Comparison of ENCODE assay signal across 17 mouse cellular contexts in the genomic region with DNA sequence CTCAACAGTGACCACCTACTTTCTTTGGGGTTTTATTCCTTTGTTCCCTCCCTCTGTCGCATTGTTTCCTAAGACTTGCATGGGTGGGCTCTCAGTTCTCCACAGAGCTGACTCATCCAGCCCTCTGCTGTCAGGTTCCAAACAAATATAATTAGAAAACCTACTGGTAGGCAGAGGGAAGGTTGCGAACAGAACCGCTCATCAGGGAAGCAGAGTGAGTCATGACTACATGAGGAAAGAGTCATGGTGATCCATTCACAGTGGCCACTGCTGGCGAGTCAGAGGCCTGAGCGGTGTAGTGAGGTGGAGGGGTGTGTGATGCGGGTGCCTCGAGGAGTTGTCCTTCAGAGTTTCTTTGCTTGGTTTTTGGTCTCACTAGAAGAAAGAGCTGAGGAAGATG.
DNase-seq lines count a peak whose midpoint lies in the region; ATAC-seq and TF ChIP-seq lines count a peak whose summit lies in the region.
"Had no signal": no experiment of that assay in that cellular context is flagged by ENCODE, and none has a peak within 500 bp of the region (broad histone marks: within the 10 kb centered on the region; RNA-seq: fewer than 3 reads in every experiment).

No protein-coding gene starts in this region.

- 95% methylated on average over 7 of the region's 7 CpGs for WGBS in forebrain, embryonic 16.5 days
- WGBS in intestine, embryonic 15.5 days = 92% methylated on average over 7 of the region's 7 CpGs

- peak; percentile 23 for DNase-seq in adrenal gland, postnatal 25 days
- no peak for DNase-seq in adrenal gland, adult 8-10 months
- DNase-seq in brain, adult 2 months (ENCODE audit: low read depth, low spot score) = peak; percentile 89
- DNase-seq: cerebellum, adult 11 months; cerebellum, postnatal 36 days; gastrocnemius, postnatal 25 days; lung, postnatal 4 days had no signal

- no peak overlapping the region for H3K9ac ChIP-seq in forebrain, embryonic 16.5 days (replicated peaks; ENCODE audit: low read depth, low read length)
- H3K9ac ChIP-seq in intestine, embryonic 15.5 days = no peak overlapping the region
- H3K9ac ChIP-seq: embryonic facial prominence, embryonic 12.5 days; forebrain, embryonic 13.5 days; heart, embryonic 12.5 days; liver, embryonic 15.5 days had no signal

- no peak overlapping the region for H3ac ChIP-seq in myocyte (ENCODE audit: control insufficient read depth, insufficient read length)

- peak overlapping the region; percentile 12 for H3K4me2 ChIP-seq in myocyte (ENCODE audit: low read depth)
- no peak overlapping the region for H3K4me2 ChIP-seq in forebrain, embryonic 16.5 days (ENCODE audit: low read length)
- no peak overlapping the region for H3K4me2 ChIP-seq in intestine, embryonic 15.5 days (replicated peaks)
- H3K4me2 ChIP-seq: embryonic facial prominence, embryonic 12.5 days; forebrain, embryonic 13.5 days; heart, embryonic 12.5 days; liver, embryonic 15.5 days had no signal

- H3K9me3 ChIP-seq in megakaryocyte, embryonic 14.5 days = peaks cover 21% of the 10 kb centered on the region
- H3K9me3 ChIP-seq in forebrain, embryonic 16.5 days (ENCODE audit: control insufficient read depth, low read length) = no peaks in the 10 kb centered on the region
- H3K9me3 ChIP-seq in intestine, embryonic 15.5 days = no peaks in the 10 kb centered on the region
- H3K9me3 ChIP-seq: forebrain, embryonic 13.5 days; liver, embryonic 15.5 days had no signal

- no peaks in the 10 kb centered on the region for H3K27me3 ChIP-seq in megakaryocyte, embryonic 14.5 days (replicated peaks)
- no peaks in the 10 kb centered on the region for H3K27me3 ChIP-seq in myocyte (ENCODE audit: control insufficient read depth, insufficient read depth, insufficient read length)
- H3K27me3 ChIP-seq in forebrain, embryonic 16.5 days (replicated peaks; ENCODE audit: control insufficient read depth, insufficient read depth, low read length) = no peaks in the 10 kb centered on the region
- no peaks in the 10 kb centered on the region for H3K27me3 ChIP-seq in intestine, embryonic 15.5 days (replicated peaks)
- H3K27me3 ChIP-seq: embryonic facial prominence, embryonic 12.5 days; forebrain, embryonic 13.5 days; heart, embryonic 12.5 days; liver, embryonic 15.5 days had no signal

- peak overlapping the region; percentile 29 for H3K4me3 ChIP-seq in megakaryocyte, embryonic 14.5 days (replicated peaks)
- no peak overlapping the region for H3K4me3 ChIP-seq in myocyte
- H3K4me3 ChIP-seq in forebrain, embryonic 16.5 days (replicated peaks; ENCODE audit: low read length) = no peak overlapping the region
- no peak overlapping the region for H3K4me3 ChIP-seq in intestine, embryonic 15.5 days (replicated peaks)
- H3K4me3 ChIP-seq: embryonic facial prominence, embryonic 12.5 days; forebrain, embryonic 13.5 days; heart, embryonic 12.5 days; liver, embryonic 15.5 days had no signal

- peaks cover 7% of the 10 kb centered on the region for H3K36me3 ChIP-seq in megakaryocyte, embryonic 14.5 days (replicated peaks; ENCODE audit: low read length)
- H3K36me3 ChIP-seq in myocyte (ENCODE audit: control insufficient read depth, insufficient read depth) = no peaks in the 10 kb centered on the region
- H3K36me3 ChIP-seq in forebrain, embryonic 16.5 days (ENCODE audit: control insufficient read depth, insufficient read depth) = peaks cover 31% of the 10 kb centered on the region
- peaks cover 24% of the 10 kb centered on the region for H3K36me3 ChIP-seq in intestine, embryonic 15.5 days

- TF ChIP-seq POLR2A in myocyte (IDR thresholded peaks at IDR 0.05; ENCODE audit: insufficient read length, low read depth) = no peak

- no peak for ATAC-seq in megakaryocyte, adult 5-6 weeks (ENCODE audit: poor library complexity, severe bottlenecking)
- no peak for ATAC-seq in forebrain, embryonic 16.5 days
- ATAC-seq in intestine, embryonic 15.5 days = no peak
- ATAC-seq: forebrain, embryonic 13.5 days; inflammation-experienced regulatory T-cells, adult 6 months had no signal

- no peaks in the 10 kb centered on the region for H3K79me2 ChIP-seq in myocyte (ENCODE audit: control insufficient read depth, insufficient read depth)

- H3K27ac ChIP-seq in forebrain, embryonic 16.5 days (ENCODE audit: low read length) = no peak overlapping the region
- no peak overlapping the region for H3K27ac ChIP-seq in intestine, embryonic 15.5 days
- H3K27ac ChIP-seq: embryonic facial prominence, embryonic 12.5 days; forebrain, embryonic 13.5 days; liver, embryonic 15.5 days had no signal

- H3K4me1 ChIP-seq in megakaryocyte, embryonic 14.5 days = no peaks in the 10 kb centered on the region
- no peaks in the 10 kb centered on the region for H3K4me1 ChIP-seq in forebrain, embryonic 16.5 days (replicated peaks; ENCODE audit: control insufficient read depth, insufficient read depth, low read length)
- H3K4me1 ChIP-seq in intestine, embryonic 15.5 days (replicated peaks) = no peaks in the 10 kb centered on the region
- H3K4me1 ChIP-seq: embryonic facial prominence, embryonic 12.5 days; forebrain, embryonic 13.5 days; heart, embryonic 12.5 days; liver, embryonic 15.5 days had no signal

TF ChIP-seq in myocyte, 11 proteins besides CTCF, POLR2A, EP300 and RAD21:
- no peak for TF ChIP-seq MAX (IDR thresholded peaks at IDR 0.05; ENCODE audit: low read depth)
- TF ChIP-seq POLR2AphosphoS2 (IDR thresholded peaks at IDR 0.05; ENCODE audit: insufficient read length, low read depth) = no peak
TF ChIP-seq in myocyte: peak in this region for 0.
